Comparison of ENCODE assay signal across 28 mouse cellular contexts in the genomic region with DNA sequence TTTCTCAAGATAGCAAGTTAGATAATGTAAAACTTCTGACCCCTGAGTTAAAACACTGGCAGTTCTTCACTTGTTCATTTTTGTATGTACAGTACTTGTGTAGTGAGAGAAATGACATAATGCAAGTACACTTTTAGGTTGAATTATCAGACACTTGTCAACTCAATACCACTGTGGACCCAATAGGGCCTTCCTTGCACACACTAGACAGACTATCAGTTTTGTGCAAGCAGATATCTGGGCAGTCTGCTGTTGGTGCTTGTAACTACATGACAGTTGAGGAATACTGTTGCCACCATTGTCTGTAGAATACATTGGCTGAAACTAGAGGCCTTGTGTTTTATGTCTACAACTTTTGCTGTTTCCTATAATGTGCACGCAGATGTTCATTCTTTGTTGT. TPM values are rescaled to one million over a fixed set of nuclear protein-coding genes. Genes with fewer than 3 reads are reported as not detected.
DNase-seq lines count a peak whose midpoint lies in the region; ATAC-seq and TF ChIP-seq lines count a peak whose summit lies in the region.
"Had no signal": no experiment of that assay in that cellular context is flagged by ENCODE, and none has a peak within 500 bp of the region (broad histone marks: within the 10 kb centered on the region; RNA-seq: fewer than 3 reads in every experiment).

No protein-coding gene starts in this region.

- H3K4me3 ChIP-seq in liver, embryonic 11.5 days (ENCODE audit: low read depth, low read length): no peak overlapping the region
- no peak overlapping the region for H3K4me3 ChIP-seq in MEL (ENCODE audit: control insufficient read depth in 1 of 2, insufficient read depth in 1 of 2, low read depth in 2 of 2, low read length in 2 of 2)
- H3K4me3 ChIP-seq in liver, embryonic 14.5 days (ENCODE audit: insufficient read depth in 1 of 2, low read depth in 2 of 2, low read length in 2 of 2): no peak overlapping the region
- H3K4me3 ChIP-seq: embryonic facial prominence, embryonic 13.5 days; embryonic facial prominence, embryonic 15.5 days; erythroblast, embryonic 14.5 days; forebrain, embryonic 10.5 days; forebrain, embryonic 12.5 days had no signal

- TF ChIP-seq POLR2A in MEL (IDR thresholded peaks at IDR 0.05; ENCODE audit: control insufficient read depth in 1 of 2, insufficient read depth in 1 of 2, low read depth in 1 of 2, low read length in 2 of 2, poor library complexity in 1 of 2): no peak

- TF ChIP-seq RAD21 in MEL (IDR thresholded peaks at IDR 0.05; ENCODE audit: low read depth, low read length): no peak

- 93% methylated on average over 1 of the region's 1 CpGs for WGBS in liver, embryonic 11.5 days
- 74% methylated on average over 1 of the region's 1 CpGs for WGBS in liver, embryonic 14.5 days (ENCODE audit: insufficient replicate concordance)

- H3K36me3 ChIP-seq in liver, embryonic 11.5 days (ENCODE audit: control insufficient read depth, insufficient read depth, low read length): no peaks in the 10 kb centered on the region
- peaks cover 0 to 3% of the 10 kb centered on the region in 2 experiments; a peak in 1 of 4 replicates for H3K36me3 ChIP-seq in MEL (ENCODE audit: control insufficient read depth in 1 of 2, insufficient read depth in 2 of 2, low read length in 2 of 2)
- no peaks in the 10 kb centered on the region for H3K36me3 ChIP-seq in liver, embryonic 14.5 days (replicated peaks; ENCODE audit: control insufficient read depth, insufficient read depth, low read depth)
- H3K36me3 ChIP-seq: embryonic facial prominence, embryonic 13.5 days; embryonic facial prominence, embryonic 15.5 days; forebrain, embryonic 10.5 days; forebrain, embryonic 12.5 days had no signal

- TF ChIP-seq CTCF in MEL (IDR thresholded peaks at IDR 0.05 in 2 of 3, conservative IDR thresholded peaks at IDR 0.05 in 1 of 3; ENCODE audit: control insufficient read depth in 1 of 3, insufficient read depth in 1 of 3, low read depth in 2 of 3, low read length in 3 of 3, poor library complexity in 1 of 3, severe bottlenecking in 1 of 3): no peak
- no peak for TF ChIP-seq CTCF in liver, embryonic 14.5 days (IDR thresholded peaks at IDR 0.05; ENCODE audit: low read depth)

- no peaks in the 10 kb centered on the region for H3K9me3 ChIP-seq in liver, embryonic 11.5 days (ENCODE audit: control insufficient read depth, low read length)
- no peaks in the 10 kb centered on the region for H3K9me3 ChIP-seq in MEL (replicated peaks; ENCODE audit: insufficient read depth, low read length)
- H3K9me3 ChIP-seq in liver, embryonic 14.5 days (ENCODE audit: control insufficient read depth, low read length): no peaks in the 10 kb centered on the region
- H3K9me3 ChIP-seq: embryonic facial prominence, embryonic 13.5 days; embryonic facial prominence, embryonic 15.5 days; forebrain, embryonic 10.5 days; forebrain, embryonic 12.5 days; G1E had no signal

- peak; percentile 71 for ATAC-seq in liver, embryonic 11.5 days (replicated peaks; ENCODE audit: low FRiP score)
- 0 out of 2 replicates have a peak, but pooled peaks have one; percentile 31 for ATAC-seq in liver, embryonic 14.5 days (ENCODE audit: insufficient read depth)
- ATAC-seq in megakaryocyte-erythroid progenitor cell, adult 5-6 weeks (replicated peaks; ENCODE audit: low FRiP score, low TSS enrichment, poor library complexity, severe bottlenecking): 0 out of 2 replicates have a peak, but pooled peaks have one; percentile 41
- ATAC-seq: CD4-positive, CD25-positive, alpha-beta regulatory T cell, adult 4 months; forebrain, embryonic 14.5 days had no signal

- H3K27ac ChIP-seq in liver, embryonic 11.5 days (ENCODE audit: low read depth, low read length): no peak overlapping the region
- no peak overlapping the region for H3K27ac ChIP-seq in MEL (ENCODE audit: control insufficient read depth, low read depth, low read length)
- H3K27ac ChIP-seq in liver, embryonic 14.5 days: no peak overlapping the region
- H3K27ac ChIP-seq: embryonic facial prominence, embryonic 13.5 days; embryonic facial prominence, embryonic 15.5 days; forebrain, embryonic 10.5 days; forebrain, embryonic 12.5 days had no signal

- H3K27me3 ChIP-seq in liver, embryonic 11.5 days (replicated peaks; ENCODE audit: control insufficient read depth, insufficient read depth, low read length): no peaks in the 10 kb centered on the region
- no peaks in the 10 kb centered on the region for H3K27me3 ChIP-seq in MEL (ENCODE audit: control insufficient read depth in 1 of 2, insufficient read depth in 2 of 2, low read length in 2 of 2)
- no peaks in the 10 kb centered on the region for H3K27me3 ChIP-seq in liver, embryonic 14.5 days (ENCODE audit: control insufficient read depth, insufficient read depth, low read length)
- H3K27me3 ChIP-seq: CH12.LX; embryonic facial prominence, embryonic 13.5 days; embryonic facial prominence, embryonic 15.5 days; forebrain, embryonic 12.5 days had no signal

- no peak for DNase-seq in liver, embryonic 11.5 days (ENCODE audit: low spot score)
- no peak for DNase-seq in liver
- DNase-seq in MEL (ENCODE audit: low read depth, low spot score): peak; percentile 35
- no peak for DNase-seq in liver, embryonic 14.5 days (ENCODE audit: low read depth in 3 of 3, low spot score in 3 of 3)
- no peak for DNase-seq in frontal cortex, postnatal 14 days (ENCODE audit: low spot score in 2 of 2)
- no peak for DNase-seq in urinary bladder, postnatal 25 days (ENCODE audit: low spot score)
- DNase-seq: adrenal gland, adult 2 months; adrenal gland, postnatal 10 days; adrenal gland, postnatal 25 days; B cell, adult 2 months; cerebellum, adult 11 months; cerebellum, adult 18-20 months; cerebellum, adult 8-10 months; cerebellum, adult 9-11 months; cerebellum, postnatal 14 days; cerebellum, postnatal 36 days; embryo, embryonic 11 days had no signal

- no peak overlapping the region for H3K4me2 ChIP-seq in liver, embryonic 11.5 days
- H3K4me2 ChIP-seq in liver, embryonic 14.5 days (ENCODE audit: low read depth): no peak overlapping the region
- H3K4me2 ChIP-seq: embryonic facial prominence, embryonic 13.5 days; embryonic facial prominence, embryonic 15.5 days; forebrain, embryonic 12.5 days had no signal

- H3K9ac ChIP-seq in liver, embryonic 11.5 days (ENCODE audit: low read depth, low read length): no peak overlapping the region
- no peak overlapping the region for H3K9ac ChIP-seq in MEL (ENCODE audit: control insufficient read depth, low read depth, low read length, poor library complexity, severe bottlenecking)
- no peak overlapping the region for H3K9ac ChIP-seq in liver, embryonic 14.5 days (replicated peaks)
- H3K9ac ChIP-seq: embryonic facial prominence, embryonic 13.5 days; embryonic facial prominence, embryonic 15.5 days; forebrain, embryonic 12.5 days had no signal

- H3K4me1 ChIP-seq in liver, embryonic 11.5 days (replicated peaks; ENCODE audit: control insufficient read depth, insufficient read depth, low read length): no peaks in the 10 kb centered on the region
- H3K4me1 ChIP-seq in MEL (ENCODE audit: control insufficient read depth in 1 of 2, insufficient read depth in 2 of 2, low read length in 2 of 2): peaks cover 2 to 5% of the 10 kb centered on the region in 2 experiments; a peak in 2 of 4 replicates
- peaks cover 0 to 2% of the 10 kb centered on the region in 2 experiments; a peak in 1 of 4 replicates for H3K4me1 ChIP-seq in liver, embryonic 14.5 days (replicated peaks; ENCODE audit: control insufficient read depth in 2 of 2, insufficient read depth in 2 of 2, low read length in 1 of 2)
- H3K4me1 ChIP-seq: embryonic facial prominence, embryonic 13.5 days; embryonic facial prominence, embryonic 15.5 days; forebrain, embryonic 12.5 days had no signal

- H3K79me2 ChIP-seq in MEL (ENCODE audit: control insufficient read depth, insufficient read depth, low read length, poor library complexity): 0 out of 2 replicates have a peak, but pooled peaks cover under 1% of the 10 kb centered on the region

- TF ChIP-seq EP300 in MEL (IDR thresholded peaks at IDR 0.05; ENCODE audit: low read depth in 1 of 2, low read length in 2 of 2): no peak
- TF ChIP-seq EP300 in liver, embryonic 14.5 days (IDR thresholded peaks at IDR 0.05; ENCODE audit: low read depth): peak; percentile 48

TF ChIP-seq in MEL, 35 proteins besides CTCF, POLR2A, EP300 and RAD21 (continues in another document):
- TF ChIP-seq USF2 (IDR thresholded peaks at IDR 0.05; ENCODE audit: borderline replicate concordance in 1 of 2, insufficient read depth in 1 of 2, low read depth in 1 of 2, low read length in 2 of 2) (no peak), GABPA (IDR thresholded peaks at IDR 0.05; ENCODE audit: low read depth, low read length) (no peak), MAFK (IDR thresholded peaks at IDR 0.05; ENCODE audit: borderline replicate concordance, low read depth, low read length) (no peak), KAT2A (conservative IDR thresholded peaks at IDR 0.05; ENCODE audit: low read depth, low read length) (no peak), NRF1 (IDR thresholded peaks at IDR 0.05; ENCODE audit: insufficient read depth, low read depth, low read length, poor library complexity, severe bottlenecking) (no peak), ZKSCAN1 (IDR thresholded peaks at IDR 0.05; ENCODE audit: low read depth, low read length) (no peak), BHLHE40 (IDR thresholded peaks at IDR 0.05; ENCODE audit: borderline replicate concordance, low read depth, low read length) (no peak), CHD2 (IDR thresholded peaks at IDR 0.05; ENCODE audit: low read length) (no peak)

RNA-seq across cellular contexts. Expression of a gene that starts 10.8 kb away (rescaled TPM):
- 8.2 and 10.0 TPM in 2 replicates for polyA plus RNA-seq in liver, embryonic 11.5 days (2014; fragmentation: Nextera tagmentation; extraction: Ambion mirVana)
- 12.9 and 17.3 TPM in 2 replicates for total RNA-seq in MEL (2012; rRNA removed)
- polyA plus RNA-seq in MEL (2012; ENCODE audit: insufficient read depth in 1 of 2, insufficient read length in 2 of 2, low read depth in 1 of 2, low replicate concordance in 2 of 2, missing spikeins in 1 of 2): 10 to 100 TPM in 1 of 2 experiments, not detected in 1; 14.6 TPM
- 3.5 and 4.2 TPM in 2 replicates for polyA plus RNA-seq in liver, embryonic 14.5 days (2012; rRNA removed)
- 4.5 and 5.0 TPM in 2 replicates for polyA plus RNA-seq in liver, embryonic 14.5 days (2014; fragmentation: Nextera tagmentation; extraction: Ambion mirVana)
- 4.2 and 7.0 TPM in 2 replicates for total RNA-seq in megakaryocyte-erythroid progenitor cell, adult 5-6 weeks (2014; fragmentation: Nextera tagmentation)
- total RNA-seq in megakaryocyte-erythroid progenitor cell, adult 5-6 weeks (2017): 1.4 and 3.1 TPM in 2 replicates

RNA-seq across cellular contexts. Expression of a gene that starts 56.3 kb away (rescaled TPM):
- polyA plus RNA-seq in liver, embryonic 11.5 days (2014; fragmentation: Nextera tagmentation; extraction: Ambion mirVana): 0.08 and 0.10 TPM in 2 replicates
- total RNA-seq in MEL (2012; rRNA removed): not detected in 2 replicates
- under 1 TPM in 1 of 2 experiments, not detected in 1; 0.03 TPM for polyA plus RNA-seq in MEL (2012; ENCODE audit: insufficient read depth in 1 of 2, insufficient read length in 2 of 2, low read depth in 1 of 2, low replicate concordance in 2 of 2, missing spikeins in 1 of 2)
- polyA plus RNA-seq in liver, embryonic 14.5 days (2012; rRNA removed): 0.02 TPM in 1 of 2 replicates, not detected in the other
- not detected in 2 replicates for polyA plus RNA-seq in liver, embryonic 14.5 days (2014; fragmentation: Nextera tagmentation; extraction: Ambion mirVana)
- not detected in 2 replicates for total RNA-seq in megakaryocyte-erythroid progenitor cell, adult 5-6 weeks (2014; fragmentation: Nextera tagmentation)
- total RNA-seq in megakaryocyte-erythroid progenitor cell, adult 5-6 weeks (2017): 0.19 TPM in 1 of 2 replicates, not detected in the other
- total RNA-seq: common myeloid progenitor, adult 5-6 weeks had no signal
- polyA plus RNA-seq: erythroblast, embryonic 14.5 days; G1E had no signal
